ENCODE assay signal across 25 mouse cellular contexts in the genomic region with DNA sequence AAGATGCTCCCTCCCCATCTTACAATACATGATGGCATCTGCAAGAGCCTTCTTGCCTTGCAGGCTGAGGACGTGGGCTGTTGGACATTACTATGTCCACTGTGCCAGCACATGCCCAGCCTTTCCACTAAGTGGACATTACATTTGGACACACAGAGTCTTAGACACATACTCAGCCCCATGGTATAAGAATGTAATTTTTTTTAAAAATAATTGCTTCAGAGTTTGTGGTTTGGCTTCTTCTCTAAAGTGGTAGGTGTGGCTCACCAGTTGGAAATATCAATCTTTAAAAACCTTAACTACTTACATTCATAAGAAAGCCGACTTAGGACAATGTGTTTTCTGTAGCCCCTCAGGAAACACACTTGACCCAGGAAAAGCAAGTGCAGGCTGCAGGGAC.
"Had no signal": no experiment of that assay in that cellular context is flagged by ENCODE, and none has a peak within 500 bp of the region (broad histone marks: within the 10 kb centered on the region; RNA-seq: fewer than 3 reads in every experiment).

No protein-coding gene starts in this region.

- H3K9ac ChIP-seq: limb, embryonic 13.5 days; liver, embryonic 12.5 days; liver, embryonic 15.5 days; lung, embryonic 15.5 days; midbrain, embryonic 13.5 days; neural tube, embryonic 12.5 days; neural tube, embryonic 15.5 days had no signal

- H3K27ac ChIP-seq: layer of hippocampus, adult 2 months; limb, embryonic 10.5 days; limb, embryonic 13.5 days; liver, embryonic 12.5 days; liver, embryonic 15.5 days; lung, embryonic 15.5 days; macrophage; midbrain, embryonic 10.5 days; midbrain, embryonic 13.5 days; neural tube, embryonic 12.5 days; neural tube, embryonic 15.5 days had no signal

- ATAC-seq: liver, embryonic 12.5 days; midbrain, embryonic 13.5 days; midbrain, embryonic 16.5 days had no signal

- H3K36me3 ChIP-seq: limb, embryonic 10.5 days; limb, embryonic 13.5 days; liver, embryonic 12.5 days; liver, embryonic 15.5 days; lung, embryonic 15.5 days; midbrain, embryonic 10.5 days; midbrain, embryonic 13.5 days; neural tube, embryonic 12.5 days; neural tube, embryonic 15.5 days had no signal

- H3K27me3 ChIP-seq: limb, embryonic 13.5 days; liver, embryonic 12.5 days; liver, embryonic 15.5 days; lung, embryonic 15.5 days; megakaryocyte, embryonic 14.5 days; midbrain, embryonic 13.5 days; neural tube, embryonic 12.5 days; neural tube, embryonic 15.5 days had no signal

- H3K4me2 ChIP-seq: limb, embryonic 13.5 days; liver, embryonic 12.5 days; liver, embryonic 15.5 days; lung, embryonic 15.5 days; midbrain, embryonic 13.5 days; neural tube, embryonic 12.5 days; neural tube, embryonic 15.5 days had no signal

- H3K4me1 ChIP-seq: limb, embryonic 10.5 days; liver, embryonic 12.5 days; liver, embryonic 15.5 days; midbrain, embryonic 10.5 days; midbrain, embryonic 13.5 days; neural tube, embryonic 12.5 days; neural tube, embryonic 15.5 days had no signal

- DNase-seq: kidney, adult 18-20 months; kidney, adult 9 months; kidney, postnatal 10 days; kidney, postnatal 4 days; layer of hippocampus, adult 9-11 months; liver; lung, adult 18-20 months; retina, postnatal 1 day; right cerebral cortex, postnatal 25 days; spleen, adult 18-20 months; thymus, adult 18-20 months; thymus, postnatal 36 days had no signal

- H3K9me3 ChIP-seq: limb, embryonic 10.5 days; limb, embryonic 13.5 days; liver, embryonic 12.5 days; liver, embryonic 15.5 days; lung, embryonic 15.5 days; megakaryocyte, embryonic 14.5 days; midbrain, embryonic 10.5 days; midbrain, embryonic 13.5 days; neural tube, embryonic 12.5 days; neural tube, embryonic 15.5 days had no signal

- H3K4me3 ChIP-seq: layer of hippocampus, adult 2 months; limb, embryonic 10.5 days; limb, embryonic 13.5 days; liver, embryonic 12.5 days; liver, embryonic 15.5 days; lung, embryonic 15.5 days; megakaryocyte, embryonic 14.5 days; midbrain, embryonic 10.5 days; midbrain, embryonic 13.5 days; neural tube, embryonic 12.5 days; neural tube, embryonic 15.5 days had no signal
